Mouse (Mus musculus) lung, postnatal 0 days (tissue): ENCODE measurements around the gene Defb48.

ENCODE experiments used
- CTCF ChIP-seq: IDR thresholded peaks from 2 replicates; pipeline ENCODE4 v1.5.1; 2016; ENCODE audit warnings: antibody characterized with exemption, mild to moderate bottlenecking
- EP300 ChIP-seq: IDR thresholded peaks from 2 replicates; pipeline ENCODE4 v1.6.1; 2016; ENCODE audit warnings: antibody characterized with exemption, mild to moderate bottlenecking, control low read depth

DNA sequence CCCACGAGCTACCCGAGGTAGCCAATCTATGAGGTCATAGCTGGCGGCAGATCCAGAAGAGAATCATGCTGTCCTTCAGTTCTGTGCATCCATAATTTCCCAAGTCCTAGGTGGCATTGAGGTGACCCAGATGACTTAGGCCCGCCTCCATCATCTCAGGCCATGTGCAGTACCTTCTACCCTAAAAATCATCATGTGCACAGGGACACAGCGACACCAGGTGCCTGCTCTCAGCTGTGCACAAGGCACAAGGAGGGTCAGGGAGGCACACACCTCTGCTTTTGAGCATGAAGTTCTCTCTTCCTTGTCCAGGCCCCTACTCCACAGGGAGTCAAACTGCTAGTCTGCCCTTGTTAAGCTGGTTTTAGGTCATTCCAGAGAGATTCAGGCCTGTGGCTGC is 19.0 kb downstream of the Defb48 start:
- TF ChIP-seq CTCF = peak; percentile 45
- TF ChIP-seq EP300 = no peak
